Mouse (Mus musculus) macrophage (primary cell): Measurements from ENCODE around the gene Anapc10. TPM values are rescaled to one million over a fixed set of nuclear protein-coding genes. Genes with fewer than 3 reads are reported as not detected.
"Not testable (repeated sequence)": the region's sequence is repeated elsewhere in the genome, so short reads cannot be mapped to it uniquely, and the experiment has no call there.

ENCODE experiments used
- H3K27ac ChIP-seq: fragments of 350-480 bp; formaldehyde crosslinking; 2 replicates; pipeline ENCODE4 v1.9.0; 2021
- H3K36me3 ChIP-seq: fragments of 350-480 bp; formaldehyde crosslinking; 2 replicates; pipeline ENCODE4 v1.9.0; 2021; ENCODE audit errors: inconsistent target
- H3K4me3 ChIP-seq: fragments of 350-480 bp; formaldehyde crosslinking; 2 replicates; pipeline ENCODE4 v1.9.0; 2021; ENCODE audit errors: inconsistent target
- H3K79me2 ChIP-seq: fragments of 350-480 bp; formaldehyde crosslinking; 2 replicates; pipeline ENCODE4 v1.9.0; 2021; ENCODE audit errors: inconsistent target
- WGBS: methylation state at CpG from one replicate; pipeline ENCODE4 v1.1.7; 2026; ENCODE audit warnings: inconsistent platforms; ENCODE audit not compliant: missing documents; 5-methylcytosine and 5-hydroxymethylcytosine counted together
- polyA plus RNA-seq: library from polyadenylated mRNA; stranded (reverse); fragments of 250-400 nt; gene quantifications from 3 replicates; pipeline ENCODE4 v1.2.4, GENCODE M21; 2018; ENCODE audit warnings: inconsistent platforms

Anapc10 gene
- polyA plus RNA-seq, 1 experiment from 2014 or later, result 21.2 TPM

- no peak overlapping the region for H3K4me3 ChIP-seq
- WGBS, result 91% methylated on average over 2 of the region's 2 CpGs
- no peak overlapping the region for H3K27ac ChIP-seq
- no peaks in the 10 kb centered on the region for H3K36me3 ChIP-seq
- no peaks in the 10 kb centered on the region for H3K79me2 ChIP-seq
Measured at GRCm38 (mm10) chr8:79748171-79748570, 36.6 kb downstream of the Anapc10 start.

- WGBS, result 95% methylated on average over 4 of the region's 4 CpGs
- H3K27ac ChIP-seq, result no peak overlapping the region
- H3K79me2 ChIP-seq, result no peaks in the 10 kb centered on the region
- H3K4me3 ChIP-seq, result no peak overlapping the region
- H3K36me3 ChIP-seq, result no peaks in the 10 kb centered on the region
Measured at GRCm38 (mm10) chr8:79748591-79748990, 37.0 kb downstream of the Anapc10 start.

GRCm38 (mm10) chr8:79750305-79750704 lies 38.7 kb downstream of the Anapc10 start:
- no peak overlapping the region for H3K27ac ChIP-seq
- H3K36me3 ChIP-seq, result no peaks in the 10 kb centered on the region
- no peaks in the 10 kb centered on the region for H3K79me2 ChIP-seq
- WGBS, result 81% methylated on average over 2 of the region's 2 CpGs
- H3K4me3 ChIP-seq, result no peak overlapping the region

- not testable (repeated sequence) for H3K27ac ChIP-seq, H3K36me3 ChIP-seq, H3K4me3 ChIP-seq, H3K79me2 ChIP-seq
- 89% methylated on average over 2 of the region's 2 CpGs for WGBS
Measured at GRCm38 (mm10) chr8:79794873-79795272, 83.3 kb downstream of the Anapc10 start.

- H3K27ac ChIP-seq, result no peak overlapping the region
- no peaks in the 10 kb centered on the region for H3K36me3 ChIP-seq
- WGBS, result 95% methylated on average over 7 of the region's 7 CpGs
- H3K79me2 ChIP-seq, result no peaks in the 10 kb centered on the region
- H3K4me3 ChIP-seq, result no peak overlapping the region
Measured at GRCm38 (mm10) chr8:79796690-79797089, 85.1 kb downstream of the Anapc10 start.

GRCm38 (mm10) chr8:79804499-79804898 lies 92.9 kb downstream of the Anapc10 start:
- H3K4me3 ChIP-seq, result no peak overlapping the region
- no peaks in the 10 kb centered on the region for H3K36me3 ChIP-seq
- no peaks in the 10 kb centered on the region for H3K79me2 ChIP-seq
- 76% methylated on average over 5 of the region's 6 CpGs for WGBS
- H3K27ac ChIP-seq, result no peak overlapping the region

- Histone ChIP-seq H3K4me3 (no peak overlapping the region), H3K36me3 (no peaks in the 10 kb centered on the region), H3K79me2 (no peaks in the 10 kb centered on the region), H3K27ac (no peak overlapping the region)
- WGBS, result 81% methylated on average over 6 of the region's 6 CpGs
Measured at GRCm38 (mm10) chr8:79806971-79807370, 95.4 kb downstream of the Anapc10 start.

GRCm38 (mm10) chr8:79826534-79826933 lies 114.9 kb downstream of the Anapc10 start:
- WGBS, result 95% methylated on average over 5 of the region's 5 CpGs
- Histone ChIP-seq H3K27ac (no peak overlapping the region), H3K79me2 (no peaks in the 10 kb centered on the region), H3K36me3 (no peaks in the 10 kb centered on the region), H3K4me3 (no peak overlapping the region)

Other genes with a start within 250 kb of the Anapc10 start
- 13.5 to 20.8 TPM (median 15.9 TPM) in 3 replicates for gene Otud4, start 72.2 kb upstream of the Anapc10 start, polyA plus RNA-seq
- gene Abce1, start 80 bp upstream of the Anapc10 start, polyA plus RNA-seq, result 32.5 to 89.6 TPM (median 63.2 TPM) in 3 replicates